Mouse (Mus musculus): ENCODE measurements at regions not wholly inside any gene's neighbourhood (a gene's known extent, or its start where the extent isn't known, plus 50 kb on each side); places are given as distances from the start of the nearest gene placed in this dataset.

GRCm38 (mm10) chr1:137226479-137227097, 266.3 kb upstream of the Nr5a2 start:
- H3K9ac ChIP-seq (ENCODE audit: low read depth, low read length): no peak overlapping the region
- H3K27ac ChIP-seq (replicated peaks; ENCODE audit: low read depth, low read length): no peak overlapping the region
- H3K9me3 ChIP-seq (ENCODE audit: control insufficient read depth, low read length): no peaks in the 10 kb centered on the region
- DNase-seq (ENCODE audit: low spot score): no peak
- 80% methylated on average over 6 of the region's 6 CpGs for WGBS
- no peak overlapping the region for H3K4me2 ChIP-seq (ENCODE audit: low read depth, low read length)
- ATAC-seq (ENCODE audit: low read depth): no peak
- no peaks in the 10 kb centered on the region for H3K36me3 ChIP-seq (ENCODE audit: control insufficient read depth, insufficient read depth, low read length)
- H3K4me3 ChIP-seq (ENCODE audit: low read depth, low read length): no peak overlapping the region
- H3K27me3 ChIP-seq (replicated peaks; ENCODE audit: control insufficient read depth, insufficient read depth, low read length): 0 out of 2 replicates have a peak, but pooled peaks cover 4% of the 10 kb centered on the region
- H3K4me1 ChIP-seq (ENCODE audit: control insufficient read depth, insufficient read depth, low read length): peaks cover 3% of the 10 kb centered on the region

DNA sequence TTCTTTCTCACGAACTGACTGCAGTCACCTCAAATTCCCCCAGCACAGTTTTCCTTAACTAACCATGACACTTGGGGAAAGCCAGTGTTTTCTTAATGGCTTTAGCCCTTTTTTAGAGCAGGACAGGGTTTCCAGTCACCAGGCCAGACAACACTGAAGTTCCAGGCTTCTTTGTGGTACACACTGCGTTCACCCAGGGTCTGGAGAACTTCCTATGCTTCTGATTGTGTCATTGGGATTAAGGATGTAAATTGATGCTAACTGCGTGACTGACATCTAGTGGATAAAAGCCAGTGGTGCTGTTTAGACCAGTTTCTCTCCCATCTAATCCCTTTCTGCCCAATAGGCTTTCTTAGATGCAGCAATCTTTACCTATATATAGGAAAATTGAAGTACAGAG, 265.2 kb upstream of the Nr5a2 start:
- DNase-seq (ENCODE audit: low spot score) (peak; percentile 88), ATAC-seq (ENCODE audit: low read depth) (peak; percentile 38; the same call in 1 of the 2 replicates)
- no peaks in the 10 kb centered on the region for H3K36me3 ChIP-seq (ENCODE audit: control insufficient read depth, insufficient read depth, low read length)
- no peak overlapping the region for H3K4me3 ChIP-seq (ENCODE audit: low read depth, low read length)
- WGBS: 23% methylated on average over 3 of the region's 3 CpGs
- H3K27ac ChIP-seq (replicated peaks; ENCODE audit: low read depth, low read length): no peak overlapping the region
- H3K4me2 ChIP-seq (ENCODE audit: low read depth, low read length): no peak overlapping the region
- H3K4me1 ChIP-seq (ENCODE audit: control insufficient read depth, insufficient read depth, low read length): peaks cover 4% of the 10 kb centered on the region
- H3K27me3 ChIP-seq (replicated peaks; ENCODE audit: control insufficient read depth, insufficient read depth, low read length): 0 out of 2 replicates have a peak, but pooled peaks cover 4% of the 10 kb centered on the region
- no peaks in the 10 kb centered on the region for H3K9me3 ChIP-seq (ENCODE audit: control insufficient read depth, low read length)
- no peak overlapping the region for H3K9ac ChIP-seq (ENCODE audit: low read depth, low read length)

- ATAC-seq (ENCODE audit: low read depth): no peak
- Histone ChIP-seq H3K27ac (replicated peaks; ENCODE audit: low read depth, low read length) (no peak overlapping the region), H3K9me3 (ENCODE audit: control insufficient read depth, low read length) (no peaks in the 10 kb centered on the region), H3K4me3 (ENCODE audit: low read depth, low read length) (no peak overlapping the region), H3K4me1 (ENCODE audit: control insufficient read depth, insufficient read depth, low read length) (peaks cover 4% of the 10 kb centered on the region), H3K36me3 (ENCODE audit: control insufficient read depth, insufficient read depth, low read length) (no peaks in the 10 kb centered on the region), H3K9ac (ENCODE audit: low read depth, low read length) (no peak overlapping the region), H3K27me3 (replicated peaks; ENCODE audit: control insufficient read depth, insufficient read depth, low read length) (0 out of 2 replicates have a peak, but pooled peaks cover 4% of the 10 kb centered on the region), H3K4me2 (ENCODE audit: low read depth, low read length) (no peak overlapping the region)
- no peak for DNase-seq (ENCODE audit: low spot score)
- 53% methylated on average over 10 of the region's 10 CpGs for WGBS
Measured at GRCm38 (mm10) chr1:137223052-137223451, 262.8 kb upstream of the Nr5a2 start.

DNA sequence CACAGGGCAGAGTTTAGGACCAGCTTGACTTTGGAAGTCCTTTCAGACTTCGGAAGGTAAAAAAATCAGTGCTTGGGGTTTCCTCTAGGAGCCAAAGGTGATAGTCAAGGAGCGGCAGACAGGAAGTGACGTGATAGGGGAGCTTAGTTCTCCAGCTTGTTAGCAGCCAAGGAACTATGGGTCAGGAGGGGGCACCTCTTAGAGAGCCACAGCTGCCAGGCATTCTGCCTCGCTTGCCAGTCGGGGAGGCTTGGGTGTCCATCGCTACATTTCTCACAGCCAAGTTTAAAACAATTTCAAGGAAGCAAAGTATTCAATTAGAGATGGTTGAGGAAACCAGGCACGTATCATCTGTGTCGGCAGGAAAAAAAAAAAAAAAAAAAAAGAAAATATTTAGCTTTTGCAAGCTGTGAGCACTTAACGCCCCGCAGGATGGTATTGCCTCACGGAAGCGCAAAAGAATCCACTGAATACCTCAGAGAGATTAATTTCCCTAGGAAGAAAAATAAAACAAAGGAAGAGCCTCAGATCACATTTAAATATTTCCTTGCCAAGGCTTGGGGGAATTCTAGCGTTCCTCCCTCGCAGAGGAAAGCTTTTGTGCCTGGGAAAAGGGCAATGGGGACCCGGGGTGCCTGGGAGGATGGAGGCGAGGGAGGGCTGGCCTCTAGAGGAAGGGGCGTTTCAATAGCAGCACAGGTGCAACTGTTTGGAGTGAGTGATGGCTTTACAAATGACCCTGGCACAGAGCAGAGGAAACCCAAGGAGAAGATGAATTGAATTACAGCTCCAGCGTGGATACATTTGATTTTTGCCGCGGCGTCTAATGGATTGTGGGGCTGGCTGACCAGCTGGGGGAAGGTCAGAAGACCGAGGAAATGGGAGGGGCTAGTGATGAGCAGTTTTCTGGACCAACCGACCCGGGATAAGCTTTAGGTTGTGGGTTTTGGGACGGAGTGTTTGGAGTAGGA, 261.1 kb upstream of the Nr5a2 start:
- 7% methylated on average over 25 of the region's 25 CpGs for WGBS
- H3K4me2 ChIP-seq (ENCODE audit: low read depth, low read length): peak overlapping the region; percentile 55
- peaks cover 4% of the 10 kb centered on the region for H3K4me1 ChIP-seq (ENCODE audit: control insufficient read depth, insufficient read depth, low read length)
- H3K27me3 ChIP-seq (replicated peaks; ENCODE audit: control insufficient read depth, insufficient read depth, low read length): 0 out of 2 replicates have a peak, but pooled peaks cover 4% of the 10 kb centered on the region
- H3K4me3 ChIP-seq (ENCODE audit: low read depth, low read length): peak overlapping the region; percentile 19; the same call in 1 of the 2 replicates
- peak; percentile 74; the same call in 1 of the 2 replicates for ATAC-seq (ENCODE audit: low read depth)
- H3K9me3 ChIP-seq (ENCODE audit: control insufficient read depth, low read length): no peaks in the 10 kb centered on the region
- H3K27ac ChIP-seq (replicated peaks; ENCODE audit: low read depth, low read length): no peak overlapping the region
- H3K9ac ChIP-seq (ENCODE audit: low read depth, low read length): no peak overlapping the region
- peak; percentile 57 for DNase-seq (ENCODE audit: low spot score)
- H3K36me3 ChIP-seq (ENCODE audit: control insufficient read depth, insufficient read depth, low read length): no peaks in the 10 kb centered on the region

DNA sequence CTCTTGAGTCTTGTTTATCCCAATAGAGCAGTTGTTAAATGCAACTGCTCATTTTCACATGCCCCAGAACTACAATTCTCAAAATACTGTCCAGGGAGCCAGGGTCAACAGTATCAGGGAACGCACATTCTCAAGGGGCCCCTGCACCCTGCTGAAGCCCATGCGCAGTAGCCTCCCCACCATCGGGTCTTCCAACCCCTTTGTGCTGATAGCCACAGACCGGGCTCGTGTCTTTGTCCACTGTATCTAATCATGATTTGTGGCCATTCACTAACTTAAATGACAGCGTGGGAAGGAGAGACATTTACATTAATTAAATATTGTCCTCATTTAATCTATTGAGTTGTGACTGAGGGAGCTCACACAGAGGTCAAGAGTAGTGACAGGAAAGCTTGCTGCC, 260.0 kb upstream of the Nr5a2 start:
- no peak for ATAC-seq (ENCODE audit: low read depth)
- Histone ChIP-seq H3K9ac (ENCODE audit: low read depth, low read length) (no peak overlapping the region), H3K4me3 (ENCODE audit: low read depth, low read length) (no peak overlapping the region), H3K4me1 (ENCODE audit: control insufficient read depth, insufficient read depth, low read length) (peaks cover 4% of the 10 kb centered on the region), H3K27me3 (replicated peaks; ENCODE audit: control insufficient read depth, insufficient read depth, low read length) (0 out of 2 replicates have a peak, but pooled peaks cover 4% of the 10 kb centered on the region), H3K27ac (replicated peaks; ENCODE audit: low read depth, low read length) (no peak overlapping the region), H3K36me3 (ENCODE audit: control insufficient read depth, insufficient read depth, low read length) (no peaks in the 10 kb centered on the region), H3K4me2 (ENCODE audit: low read depth, low read length) (no peak overlapping the region), H3K9me3 (ENCODE audit: control insufficient read depth, low read length) (no peaks in the 10 kb centered on the region)
- WGBS: 90% methylated on average over 6 of the region's 6 CpGs
- DNase-seq (ENCODE audit: low spot score): no peak

- Histone ChIP-seq H3K9ac (ENCODE audit: low read depth, low read length) (no peak overlapping the region), H3K4me1 (ENCODE audit: control insufficient read depth, insufficient read depth, low read length) (peaks cover 4% of the 10 kb centered on the region), H3K4me2 (ENCODE audit: low read depth, low read length) (no peak overlapping the region), H3K27me3 (replicated peaks; ENCODE audit: control insufficient read depth, insufficient read depth, low read length) (0 out of 2 replicates have a peak, but pooled peaks cover under 1% of the 10 kb centered on the region), H3K27ac (replicated peaks; ENCODE audit: low read depth, low read length) (no peak overlapping the region), H3K36me3 (ENCODE audit: control insufficient read depth, insufficient read depth, low read length) (no peaks in the 10 kb centered on the region), H3K4me3 (ENCODE audit: low read depth, low read length) (no peak overlapping the region), H3K9me3 (ENCODE audit: control insufficient read depth, low read length) (no peaks in the 10 kb centered on the region)
- DNase-seq (ENCODE audit: low spot score): no peak
- ATAC-seq (ENCODE audit: low read depth): no peak
- WGBS: 63% methylated on average over 11 of the region's 11 CpGs
Measured at GRCm38 (mm10) chr1:137218611-137219010, 258.4 kb upstream of the Nr5a2 start.

- 70% methylated on average over 4 of the region's 4 CpGs for WGBS
- no peak overlapping the region for H3K4me3 ChIP-seq (ENCODE audit: low read depth, low read length)
- H3K4me2 ChIP-seq (ENCODE audit: low read depth, low read length): no peak overlapping the region
- H3K27me3 ChIP-seq (replicated peaks; ENCODE audit: control insufficient read depth, insufficient read depth, low read length): no peaks in the 10 kb centered on the region
- no peak overlapping the region for H3K27ac ChIP-seq (replicated peaks; ENCODE audit: low read depth, low read length)
- no peaks in the 10 kb centered on the region for H3K9me3 ChIP-seq (ENCODE audit: control insufficient read depth, low read length)
- ATAC-seq (ENCODE audit: low read depth) (no peak), DNase-seq (ENCODE audit: low spot score) (no peak)
- H3K4me1 ChIP-seq (ENCODE audit: control insufficient read depth, insufficient read depth, low read length): peaks cover 4% of the 10 kb centered on the region
- no peaks in the 10 kb centered on the region for H3K36me3 ChIP-seq (ENCODE audit: control insufficient read depth, insufficient read depth, low read length)
- H3K9ac ChIP-seq (ENCODE audit: low read depth, low read length): no peak overlapping the region
Measured at GRCm38 (mm10) chr1:137218096-137218495, 257.8 kb upstream of the Nr5a2 start.

DNA sequence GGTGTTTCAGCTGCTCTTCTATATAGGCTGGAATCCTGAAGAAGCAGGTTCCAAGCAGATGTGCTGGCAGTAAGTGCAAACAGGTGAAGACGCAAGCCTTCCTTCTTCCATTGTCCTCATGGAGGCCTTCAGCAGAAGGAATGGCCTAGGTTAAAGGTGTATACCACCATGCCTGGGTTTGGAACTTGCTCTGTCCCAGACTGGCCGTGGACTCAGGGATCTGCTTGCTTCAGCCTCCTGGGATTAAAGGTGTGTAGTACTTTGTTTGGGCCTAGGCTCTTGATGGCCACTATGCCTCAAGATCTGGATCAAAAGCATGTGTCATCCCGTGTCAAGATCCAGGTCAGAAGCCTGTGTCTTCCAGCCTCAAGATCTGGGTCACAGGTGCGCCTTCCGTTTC, 257.0 kb upstream of the Nr5a2 start:
- no peaks in the 10 kb centered on the region for H3K9me3 ChIP-seq (ENCODE audit: control insufficient read depth, low read length)
- no peak for ATAC-seq (ENCODE audit: low read depth)
- H3K4me2 ChIP-seq (ENCODE audit: low read depth, low read length): no peak overlapping the region
- H3K4me1 ChIP-seq (ENCODE audit: control insufficient read depth, insufficient read depth, low read length): peaks cover 4% of the 10 kb centered on the region
- 93% methylated on average over 5 of the region's 5 CpGs for WGBS
- H3K4me3 ChIP-seq (ENCODE audit: low read depth, low read length): no peak overlapping the region
- H3K27me3 ChIP-seq (replicated peaks; ENCODE audit: control insufficient read depth, insufficient read depth, low read length): no peaks in the 10 kb centered on the region
- no peak overlapping the region for H3K9ac ChIP-seq (ENCODE audit: low read depth, low read length)
- no peak overlapping the region for H3K27ac ChIP-seq (replicated peaks; ENCODE audit: low read depth, low read length)
- no peak for DNase-seq (ENCODE audit: low spot score)
- no peaks in the 10 kb centered on the region for H3K36me3 ChIP-seq (ENCODE audit: control insufficient read depth, insufficient read depth, low read length)
